ENCODE assay signal across 26 mouse cellular contexts in the genomic region with DNA sequence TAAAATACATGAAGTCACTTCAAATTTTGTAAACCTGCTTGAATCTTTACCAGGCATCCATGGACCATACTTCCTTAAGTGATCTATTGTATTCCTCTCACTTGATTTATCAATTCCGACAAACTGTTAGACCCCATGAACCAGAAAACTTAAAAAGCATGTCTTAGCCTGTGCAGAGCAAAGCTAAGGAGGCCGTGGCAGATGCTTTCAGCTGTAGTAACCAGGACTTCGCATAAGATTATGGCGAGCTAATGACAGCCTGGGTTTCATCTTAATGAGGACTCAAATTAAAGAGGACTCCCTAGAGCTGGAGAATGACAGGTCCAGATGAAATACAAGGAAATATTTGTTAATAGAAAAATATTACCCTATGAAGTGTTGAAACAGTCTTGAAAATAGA.
"Had no signal": no experiment of that assay in that cellular context is flagged by ENCODE, and none has a peak within 500 bp of the region (broad histone marks: within the 10 kb centered on the region; RNA-seq: fewer than 3 reads in every experiment).

No protein-coding gene starts in this region.

- H3K4me2 ChIP-seq: heart, embryonic 12.5 days; hindbrain, embryonic 12.5 days; hindbrain, embryonic 14.5 days; intestine, embryonic 15.5 days; kidney, embryonic 15.5 days; limb, embryonic 12.5 days; liver, embryonic 11.5 days had no signal

- DNase-seq: gastrocnemius, adult 2 months; gastrocnemius, postnatal 10 days; gastrocnemius, postnatal 25 days; heart, adult 18-20 months; heart, postnatal 10 days; heart, postnatal 4 days; kidney, adult 18-20 months; kidney, adult 9 months; kidney, postnatal 14 days; kidney, postnatal 36 days; liver had no signal

- H3K4me3 ChIP-seq: gastrocnemius, adult 2 months; heart, embryonic 10.5 days; heart, embryonic 12.5 days; hindbrain, embryonic 10.5 days; hindbrain, embryonic 12.5 days; intestine, embryonic 15.5 days; kidney, embryonic 15.5 days; left cerebral cortex, adult 2 months; limb, embryonic 10.5 days; limb, embryonic 12.5 days had no signal

- H3K9ac ChIP-seq: heart, embryonic 12.5 days; hindbrain, embryonic 12.5 days; hindbrain, embryonic 14.5 days; intestine, embryonic 15.5 days; kidney, embryonic 15.5 days; limb, embryonic 12.5 days had no signal

- H3K27me3 ChIP-seq: hindbrain, embryonic 12.5 days; intestine, embryonic 15.5 days had no signal

- H3K27ac ChIP-seq: gastrocnemius, adult 2 months; heart, embryonic 10.5 days; hindbrain, embryonic 10.5 days; hindbrain, embryonic 12.5 days; hindbrain, embryonic 14.5 days; intestine, embryonic 15.5 days; kidney, embryonic 15.5 days; kidney, postnatal 0 days; left cerebral cortex, adult 2 months; limb, embryonic 10.5 days; limb, embryonic 12.5 days had no signal

- H3K36me3 ChIP-seq: heart, embryonic 10.5 days; heart, embryonic 12.5 days; hindbrain, embryonic 10.5 days; hindbrain, embryonic 12.5 days; intestine, embryonic 15.5 days; kidney, embryonic 15.5 days; limb, embryonic 10.5 days; limb, embryonic 12.5 days had no signal

- H3K4me1 ChIP-seq: intestine, embryonic 15.5 days had no signal

- H3K9me3 ChIP-seq: heart, embryonic 10.5 days; heart, embryonic 12.5 days; hindbrain, embryonic 10.5 days; hindbrain, embryonic 12.5 days; intestine, embryonic 15.5 days; kidney, embryonic 15.5 days; limb, embryonic 10.5 days; limb, embryonic 12.5 days had no signal

- ATAC-seq: hindbrain, embryonic 16.5 days; inflammation-experienced regulatory T-cells, adult 6 months; intestine, embryonic 15.5 days; intestine, postnatal 0 days had no signal
